Mouse (Mus musculus) midbrain, postnatal 0 days (tissue): ENCODE data around the gene Dnaja4. TPM values are rescaled to one million over a fixed set of nuclear protein-coding genes. Genes with fewer than 3 reads are reported as not detected.

Source experiments
- ATAC-seq: fragments of 200-750 bp; cut with Nextera tagmentation; 2 replicates; pipeline ENCODE4 v1.8.0; 2017; ENCODE audit warnings: moderate number of reproducible peaks, mild to moderate bottlenecking, moderate TSS enrichment, moderate library complexity; ENCODE audit not compliant: low FRiP score
- DNase-seq: peaks from one replicate; pipeline ENCODE4 v3.0.0-alpha.2; 2015; ENCODE audit warnings: low spot score
- H3K27ac ChIP-seq: fragments of 300-500 bp; sonication (generic); 2 replicates; pipeline ENCODE4 v1.5.1; 2014; ENCODE audit warnings: low read depth, mild to moderate bottlenecking, low read length, mixed read lengths
- H3K27me3 ChIP-seq: fragments of 300-500 bp; sonication (generic); 2 replicates; pipeline ENCODE4 v1.6.1; 2014; ENCODE audit warnings: low read length, control low read depth, mixed read lengths; ENCODE audit not compliant: insufficient read depth
- H3K36me3 ChIP-seq: fragments of 300-500 bp; sonication (generic); 2 replicates; pipeline ENCODE4 v1.6.1; 2014; ENCODE audit warnings: low read length, control low read depth, mixed read lengths; ENCODE audit not compliant: insufficient read depth
- H3K4me1 ChIP-seq: fragments of 300-500 bp; sonication (generic); 2 replicates; pipeline ENCODE4 v1.6.1; 2014; ENCODE audit warnings: mild to moderate bottlenecking, control low read depth, antibody characterized with exemption, low read length, mixed read lengths; ENCODE audit not compliant: insufficient read depth
- H3K4me2 ChIP-seq: fragments of 300-500 bp; sonication (generic); 2 replicates; pipeline ENCODE4 v1.6.1; 2014; ENCODE audit warnings: low read depth, mild to moderate bottlenecking, low read length, mixed read lengths; ENCODE audit not compliant: poor library complexity, severe bottlenecking
- H3K4me3 ChIP-seq: fragments of 300-500 bp; sonication (generic); 2 replicates; pipeline ENCODE4 v1.5.1; 2014; ENCODE audit warnings: low read depth, mild to moderate bottlenecking, low read length, moderate library complexity
- H3K9ac ChIP-seq: fragments of 300-500 bp; sonication (generic); replicated peaks from 2 replicates; pipeline ENCODE4 v1.6.1; 2014; ENCODE audit warnings: mild to moderate bottlenecking, low read length, moderate library complexity, mixed read lengths; ENCODE audit not compliant: poor library complexity, severe bottlenecking
- H3K9me3 ChIP-seq: fragments of 300-500 bp; sonication (generic); 2 replicates; pipeline ENCODE4 v1.6.1; 2016; ENCODE audit warnings: low read length, control low read depth
- CTCF ChIP-seq: IDR thresholded peaks from 2 replicates; pipeline ENCODE4 v1.5.1; 2016; ENCODE audit warnings: antibody characterized with exemption, mild to moderate bottlenecking
- WGBS: fragments of 180-500 bp; shearing (Covaris S2); extraction: QIAGEN DNeasy Blood & Tissue Kit; methylation state at CpG from one replicate; pipeline ENCODE4 v1.1.7; 2014; 5-methylcytosine and 5-hydroxymethylcytosine counted together
- polyA plus RNA-seq: library from polyadenylated mRNA; unstranded; fragments of >200 nt; fragmentation: Nextera tagmentation; extraction: Ambion mirVana; gene quantifications from 2 replicates; pipeline ENCODE4 v1.2.1, GENCODE M21; 2015
- total RNA-seq: library from RNA; depleted of rRNA; stranded (reverse); fragments of >200 nt; gene quantifications from 2 replicates; pipeline ENCODE4 v1.2.3, GENCODE M21; 2014

Dnaja4 gene
- total and polyA plus RNA-seq, 2 experiments from 2014 or later: 5.4 to 8.0 TPM

GRCm38 (mm10) chr9:54661605-54662377 lies 36.9 kb upstream of the Dnaja4 start, which contains the start of gene Acsbg1:
Gene Acsbg1, minus strand, starts transcription at chr9:54661870.
- no peaks in the 10 kb centered on the region for H3K36me3 ChIP-seq
- no peaks in the 10 kb centered on the region for H3K27me3 ChIP-seq
- TF ChIP-seq CTCF: no peak
- DNase-seq (peak; percentile 51), ATAC-seq (peak; percentile 65; the same call in 1 of the 2 replicates)
- H3K27ac ChIP-seq: 0 out of 2 replicates have a peak within 1 kb of the TSS, but pooled peaks have one; percentile 13
- no peaks in the 10 kb centered on the region for H3K9me3 ChIP-seq
- 8% methylated on average over 10 of the region's 10 CpGs for WGBS
- peak within 1 kb of the TSS; percentile 21 for H3K4me2 ChIP-seq
- no peak within 1 kb of the TSS for H3K4me3 ChIP-seq
- H3K9ac ChIP-seq: no peak within 1 kb of the TSS; the same call in 1 of the 2 replicates
- no peaks in the 10 kb centered on the region for H3K4me1 ChIP-seq

GRCm38 (mm10) chr9:54664358-54664757 lies 34.3 kb upstream of the Dnaja4 start:
- Histone ChIP-seq H3K9me3 (no peaks in the 10 kb centered on the region), H3K4me3 (no peak overlapping the region), H3K27me3 (no peaks in the 10 kb centered on the region), H3K36me3 (no peaks in the 10 kb centered on the region), H3K4me2 (no peak overlapping the region), H3K9ac (no peak overlapping the region), H3K4me1 (no peaks in the 10 kb centered on the region), H3K27ac (no peak overlapping the region)
- ATAC-seq (no peak), DNase-seq (peak; percentile 41)
- WGBS: 73% methylated on average over 9 of the region's 9 CpGs
- TF ChIP-seq CTCF: no peak

DNA sequence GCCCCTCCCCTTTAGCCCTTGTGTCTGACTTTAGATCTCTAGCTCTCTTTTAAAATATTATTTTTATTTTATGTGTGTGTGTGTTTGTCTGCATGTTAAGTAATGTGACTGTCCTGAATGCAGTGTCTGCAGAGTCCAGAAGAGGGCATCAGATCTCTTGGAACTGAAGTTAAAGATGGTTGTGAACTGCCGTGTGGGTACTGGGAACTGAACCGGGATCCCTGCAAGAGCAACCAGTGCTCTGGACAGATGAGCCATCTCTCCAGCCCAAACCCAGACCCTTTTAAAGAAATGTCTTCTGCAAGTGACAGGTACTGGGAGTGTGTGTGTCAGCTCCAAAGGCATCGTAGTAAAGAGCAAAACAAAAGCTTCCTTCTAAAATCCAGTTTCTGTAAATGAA lies 32.6 kb upstream of the Dnaja4 start:
- H3K9me3 ChIP-seq: no peaks in the 10 kb centered on the region
- no peaks in the 10 kb centered on the region for H3K27me3 ChIP-seq
- H3K27ac ChIP-seq: no peak overlapping the region
- H3K4me3 ChIP-seq: no peak overlapping the region
- H3K36me3 ChIP-seq: no peaks in the 10 kb centered on the region
- TF ChIP-seq CTCF: no peak
- DNase-seq (no peak), ATAC-seq (no peak)
- no peaks in the 10 kb centered on the region for H3K4me1 ChIP-seq
- no peak overlapping the region for H3K4me2 ChIP-seq
- WGBS: 96% methylated on average over 3 of the region's 3 CpGs
- H3K9ac ChIP-seq: no peak overlapping the region

DNA sequence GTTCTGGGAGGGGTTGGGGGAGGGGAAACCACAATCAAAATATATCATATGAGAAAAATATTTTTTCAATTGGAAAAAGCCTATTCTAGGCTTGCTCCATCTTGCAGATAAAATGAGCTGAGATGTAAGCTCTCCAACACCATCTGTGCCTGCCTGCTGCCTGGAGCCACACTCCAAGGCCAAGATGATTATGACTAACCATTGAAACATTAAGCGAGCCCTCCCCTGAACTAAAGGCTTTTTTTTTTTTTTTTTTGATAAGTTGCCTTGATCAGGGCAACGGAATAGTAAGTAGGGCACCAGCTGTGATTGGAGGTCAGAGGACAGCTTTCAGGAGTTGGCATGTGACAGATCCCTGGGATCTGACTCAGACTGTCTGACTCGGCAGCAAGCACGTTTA lies 30.2 kb upstream of the Dnaja4 start:
- peak; percentile 28 for DNase-seq
- H3K27ac ChIP-seq: no peak overlapping the region
- no peak overlapping the region for H3K4me2 ChIP-seq
- WGBS: 50% methylated on average over 4 of the region's 4 CpGs
- H3K27me3 ChIP-seq: no peaks in the 10 kb centered on the region
- no peak for ATAC-seq
- H3K4me3 ChIP-seq: no peak overlapping the region
- H3K9me3 ChIP-seq: no peaks in the 10 kb centered on the region
- no peak for TF ChIP-seq CTCF
- H3K9ac ChIP-seq: no peak overlapping the region
- H3K4me1 ChIP-seq: no peaks in the 10 kb centered on the region
- no peaks in the 10 kb centered on the region for H3K36me3 ChIP-seq

- Histone ChIP-seq H3K27me3 (no peaks in the 10 kb centered on the region), H3K4me2 (no peak overlapping the region), H3K4me3 (no peak overlapping the region), H3K9me3 (no peaks in the 10 kb centered on the region), H3K36me3 (no peaks in the 10 kb centered on the region), H3K4me1 (no peaks in the 10 kb centered on the region), H3K9ac (no peak overlapping the region), H3K27ac (no peak overlapping the region)
- no peak for DNase-seq
- 84% methylated on average over 3 of the region's 3 CpGs for WGBS
- TF ChIP-seq CTCF: no peak
- no peak for ATAC-seq
Measured at GRCm38 (mm10) chr9:54671962-54672361, 26.7 kb upstream of the Dnaja4 start.

GRCm38 (mm10) chr9:54673887-54674286 lies 24.8 kb upstream of the Dnaja4 start:
- H3K4me2 ChIP-seq: no peak overlapping the region
- no peaks in the 10 kb centered on the region for H3K36me3 ChIP-seq
- ATAC-seq: no peak
- 89% methylated on average over 13 of the region's 13 CpGs for WGBS
- H3K9me3 ChIP-seq: no peaks in the 10 kb centered on the region
- no peaks in the 10 kb centered on the region for H3K27me3 ChIP-seq
- H3K27ac ChIP-seq: no peak overlapping the region
- H3K9ac ChIP-seq: no peak overlapping the region
- H3K4me1 ChIP-seq: no peaks in the 10 kb centered on the region
- no peak overlapping the region for H3K4me3 ChIP-seq
- TF ChIP-seq CTCF: no peak
- DNase-seq: no peak
